Mouse (Mus musculus) adrenal gland, adult (tissue): ENCODE measurements around the gene Rad51b.

Experiments used
- DNase-seq, 2 experiments: peaks; one replicate each; pipeline ENCODE4 v3.0.0; 2022 to 2023; ENCODE audit warnings: low spot score in 1 of 2; ENCODE audit not compliant: inconsistent age in 2 of 2

The Rad51b gene

GRCm38 (mm10) chr12:79488590-79489242, 191.6 kb downstream of the Rad51b start:
- peak; percentile 74 to 80 for DNase-seq

- DNase-seq, result peak in 1 of 2 experiments; percentile 78
Measured at GRCm38 (mm10) chr12:79490626-79491025, 193.5 kb downstream of the Rad51b start.

GRCm38 (mm10) chr12:79492175-79492574, 195.1 kb downstream of the Rad51b start:
- DNase-seq, result no peak

GRCm38 (mm10) chr12:79492613-79493012, 195.5 kb downstream of the Rad51b start:
- DNase-seq, result no peak

- DNase-seq, result no peak
Measured at GRCm38 (mm10) chr12:79493481-79493880, 196.4 kb downstream of the Rad51b start.

- peak in 1 of 2 experiments; percentile 64 for DNase-seq
Measured at GRCm38 (mm10) chr12:79498326-79498725, 201.2 kb downstream of the Rad51b start.

GRCm38 (mm10) chr12:79499809-79500208, 202.7 kb downstream of the Rad51b start:
- DNase-seq, result peak in 1 of 2 experiments; percentile 52

GRCm38 (mm10) chr12:79501877-79502276, 204.8 kb downstream of the Rad51b start:
- DNase-seq, result peak in 1 of 2 experiments; percentile 58

- peak in 1 of 2 experiments; percentile 79 for DNase-seq
Measured at GRCm38 (mm10) chr12:79502862-79503581, 205.9 kb downstream of the Rad51b start.

- DNase-seq, result peak in 1 of 2 experiments; percentile 67
Measured at GRCm38 (mm10) chr12:79503582-79504515, 206.8 kb downstream of the Rad51b start.

- no peak for DNase-seq
Measured at GRCm38 (mm10) chr12:79504641-79505040, 207.6 kb downstream of the Rad51b start.

- DNase-seq, result peak in 1 of 2 experiments; percentile 49
Measured at GRCm38 (mm10) chr12:79506421-79506820, 209.3 kb downstream of the Rad51b start.

- DNase-seq, result peak; percentile 65 to 86
Measured at GRCm38 (mm10) chr12:79507141-79507681, 210.1 kb downstream of the Rad51b start.

- peak in 1 of 2 experiments; percentile 71 for DNase-seq
Measured at GRCm38 (mm10) chr12:79511454-79512204, 214.5 kb downstream of the Rad51b start.

GRCm38 (mm10) chr12:79512205-79512886, 215.3 kb downstream of the Rad51b start:
- DNase-seq, result no peak

GRCm38 (mm10) chr12:79512982-79513681, 216.1 kb downstream of the Rad51b start:
- DNase-seq, result no peak

- DNase-seq, result no peak
Measured at GRCm38 (mm10) chr12:79514680-79515079, 217.6 kb downstream of the Rad51b start.

GRCm38 (mm10) chr12:79522374-79522773, 225.3 kb downstream of the Rad51b start:
- DNase-seq, result no peak
